Mouse (Mus musculus): ENCODE results near the gene Acss1.

DNA sequence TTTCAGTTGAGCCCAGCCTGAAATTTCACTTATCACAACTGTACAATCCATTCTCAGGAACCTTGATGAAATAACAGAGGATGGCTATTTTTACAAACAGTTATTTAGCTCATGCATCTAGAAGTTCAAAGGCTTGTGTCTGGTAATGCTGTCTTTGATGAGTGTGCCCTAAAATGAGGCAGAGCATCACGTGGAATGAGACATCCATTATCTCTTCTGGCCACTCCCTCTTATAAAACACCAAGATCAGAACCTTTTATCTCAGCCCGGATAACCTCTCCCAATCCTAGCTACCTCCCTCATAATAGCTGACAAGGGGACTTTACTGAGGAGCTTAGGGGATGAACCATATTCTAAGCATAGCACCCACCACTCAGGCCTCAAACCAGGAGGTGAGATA is 3.3 kb downstream of the Acss1 start:
- no peak for TF ChIP-seq CTCF (IDR thresholded peaks at IDR 0.05; ENCODE audit: control insufficient read depth, insufficient read depth, low read length)
- TF ChIP-seq POLR2A (IDR thresholded peaks at IDR 0.05; ENCODE audit: borderline replicate concordance, control insufficient read depth, low read depth, low read length): no peak
